Mouse (Mus musculus): ENCODE data around the gene Mon1a.

The Mon1a gene

DNA sequence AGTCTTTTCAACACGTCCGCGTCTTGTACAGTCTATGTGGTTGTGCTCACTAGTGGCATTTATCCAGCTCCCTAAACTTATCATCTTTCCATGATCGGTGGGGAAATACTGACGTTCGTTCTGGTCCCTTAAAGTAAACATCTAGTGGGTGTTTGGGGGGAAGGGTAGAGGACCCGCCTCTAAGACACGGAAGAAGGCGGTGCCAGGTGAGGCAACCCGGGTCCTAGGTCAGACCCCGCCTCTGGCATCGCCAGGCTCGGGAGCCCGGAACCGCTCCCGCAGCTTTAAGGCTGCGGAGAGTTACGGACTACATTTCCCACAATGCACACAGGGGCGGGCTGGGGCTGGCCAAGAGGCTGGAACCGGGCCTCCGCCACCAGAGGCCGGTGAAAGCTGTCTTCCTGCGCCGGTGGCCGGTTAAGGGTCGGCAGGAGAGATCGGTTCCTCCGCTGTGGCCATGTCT is at the start of gene Mon1a:
Gene Mon1a (plus strand): TSS at position 348 of the 463 bp plus-strand sequence.
- DNase-seq, result peak; percentile 94

DNA sequence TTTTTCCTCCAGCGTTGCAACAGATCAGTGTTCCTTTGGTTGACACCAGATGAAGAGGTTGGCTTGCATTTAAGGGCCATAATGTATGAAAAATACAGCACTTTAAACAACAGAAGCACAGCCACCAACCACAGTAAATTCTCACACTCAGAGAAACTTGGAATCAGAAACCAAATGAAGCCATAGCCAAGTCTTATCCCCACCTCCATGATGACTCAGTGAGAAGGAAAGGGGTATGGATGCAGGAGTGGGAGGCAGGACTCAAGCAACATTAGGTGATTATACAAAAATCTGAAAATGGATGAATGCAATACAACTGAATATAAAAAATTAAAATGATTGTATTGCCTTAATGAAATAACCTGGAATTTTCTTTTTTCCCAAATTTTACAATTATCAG is 49.1 kb upstream of the Mon1a start:
- no peak for DNase-seq

- no peak for DNase-seq
These were observed 45.2 kb upstream of the Mon1a start for GRCm38 (mm10) chr9:107842709-107843108.

GRCm38 (mm10) chr9:107848922-107849321 is 39.0 kb upstream of the Mon1a start:
- DNase-seq, result no peak

GRCm38 (mm10) chr9:107858343-107858742 is 29.6 kb upstream of the Mon1a start:
- DNase-seq, result no peak

DNA sequence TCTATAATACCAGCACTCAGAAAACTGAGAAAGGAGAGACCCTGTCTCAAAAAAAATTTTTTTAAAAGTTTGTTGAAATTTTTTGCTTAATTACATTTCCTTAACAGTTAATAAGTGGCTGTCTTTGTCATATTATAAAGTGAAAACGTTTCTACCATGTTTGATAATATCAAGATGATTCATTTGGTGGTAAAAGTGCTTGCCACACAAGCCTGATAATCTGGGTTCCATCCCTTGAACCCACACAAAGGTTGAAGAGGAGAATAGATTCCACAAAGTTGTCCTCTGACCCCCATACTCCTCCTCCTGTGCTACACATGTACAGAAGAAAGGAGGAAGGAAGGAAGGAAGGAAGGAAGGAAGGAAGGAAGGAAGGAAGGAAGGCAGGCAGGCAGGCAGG is 23.5 kb upstream of the Mon1a start:
- DNase-seq, result no peak

GRCm38 (mm10) chr9:107866081-107866480 is 21.9 kb upstream of the Mon1a start:
- no peak for DNase-seq

DNA sequence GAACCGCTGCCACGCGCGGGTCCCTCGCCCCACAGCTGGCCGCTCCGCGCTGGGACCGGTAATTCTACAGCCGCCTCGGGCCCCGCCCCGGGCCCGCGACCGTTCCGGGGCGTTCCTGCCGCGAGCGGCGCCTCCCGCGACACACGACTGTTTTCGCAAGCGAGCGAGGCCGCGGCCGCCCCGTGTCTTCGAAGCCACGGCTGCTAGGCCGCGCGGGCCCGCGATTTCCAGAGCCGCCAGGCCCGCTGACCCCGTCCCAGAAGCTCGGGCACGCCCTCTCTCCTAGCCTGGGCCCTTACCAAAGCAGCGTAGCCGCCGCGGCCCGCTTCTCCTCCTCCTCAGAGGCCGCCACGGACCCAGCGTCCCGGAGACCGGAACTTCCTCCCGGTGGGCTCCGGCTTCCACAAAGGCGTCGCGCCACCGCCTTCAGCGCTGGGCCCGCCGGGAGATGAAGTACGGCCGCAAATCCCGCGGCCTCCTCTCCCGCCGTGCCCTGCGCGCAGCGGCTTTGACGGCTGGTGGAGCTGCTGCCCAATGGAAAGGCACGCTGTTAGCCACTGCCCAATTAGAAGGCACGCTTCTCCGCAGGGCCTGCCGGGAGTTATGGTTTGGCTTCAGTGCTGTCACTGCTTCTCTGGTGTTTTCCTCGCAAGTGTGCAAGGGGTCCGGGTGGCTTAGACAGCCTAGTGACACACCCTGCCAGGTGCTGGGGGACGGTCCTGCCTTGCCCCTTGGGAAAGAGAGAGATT is 15.4 kb upstream of the Mon1a start:
- peak; percentile 97 for DNase-seq

DNA sequence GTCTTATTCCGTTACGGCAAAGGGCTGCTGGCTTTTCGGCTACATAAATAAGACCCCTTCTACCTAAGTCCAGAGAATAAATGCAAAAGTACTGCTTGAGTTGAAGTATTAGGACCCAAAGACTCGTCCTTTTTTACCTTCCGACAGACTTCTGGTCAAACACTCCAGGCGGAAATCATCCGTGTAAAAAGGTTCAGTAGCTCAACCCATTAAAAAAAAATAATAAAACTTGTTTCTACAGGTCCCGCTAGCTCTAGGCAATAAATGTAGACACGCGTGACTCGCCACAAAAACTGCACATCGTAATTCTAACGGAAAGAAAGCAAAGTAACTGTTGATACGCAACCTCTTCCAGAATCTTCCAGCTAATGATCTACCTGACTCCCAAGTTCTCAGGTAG is 14.8 kb upstream of the Mon1a start, which contains the start of gene Rbm6:
Gene Rbm6 (minus strand): TSS at position 101 of the 400 bp plus-strand sequence.
- no peak for DNase-seq

DNA sequence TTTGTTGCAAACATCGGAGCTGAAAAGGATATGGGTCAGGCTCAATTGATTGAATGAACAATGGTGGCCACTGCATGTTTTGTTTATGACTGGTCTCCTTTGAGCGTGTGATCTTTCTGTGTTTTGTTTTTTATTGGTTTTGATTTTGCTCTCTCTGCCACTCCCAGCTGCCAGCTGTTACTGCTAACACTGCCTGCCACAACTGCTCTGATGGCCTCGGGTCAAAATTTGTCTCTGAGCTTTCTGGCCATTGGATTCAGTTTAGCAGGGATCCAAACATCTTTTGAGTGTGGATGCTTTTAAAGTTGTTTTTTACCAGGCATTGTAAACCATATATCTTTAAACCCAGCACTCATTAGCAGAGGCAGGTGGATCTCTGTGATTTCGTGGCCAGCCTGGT is 7.5 kb upstream of the Mon1a start:
- DNase-seq, result no peak

GRCm38 (mm10) chr9:107888267-107888850 is 408 bp downstream of the Mon1a start:
- no peak for DNase-seq

DNA sequence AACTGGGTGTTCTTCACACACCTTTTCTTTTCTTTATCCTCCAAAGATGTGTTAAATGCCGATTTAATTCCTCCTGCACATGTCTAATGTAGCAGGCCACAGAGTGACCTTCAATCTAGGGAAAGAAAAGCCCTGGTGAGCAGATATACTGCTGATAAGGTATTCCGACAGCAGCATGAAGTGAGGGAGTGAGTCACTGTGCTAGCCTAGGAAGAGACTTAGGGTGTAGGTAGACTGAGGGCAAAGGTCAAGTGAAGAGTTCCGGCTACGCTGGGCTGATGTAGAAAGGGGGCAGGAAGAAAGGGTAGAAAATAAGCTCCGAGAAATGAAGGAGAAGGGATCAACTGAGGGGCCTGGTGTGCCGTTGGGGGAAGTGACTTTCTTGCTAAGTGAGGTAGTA is 2.3 kb downstream of the Mon1a start:
- DNase-seq, result no peak

GRCm38 (mm10) chr9:107891023-107891422 is 3.1 kb downstream of the Mon1a start:
- DNase-seq, result no peak

DNA sequence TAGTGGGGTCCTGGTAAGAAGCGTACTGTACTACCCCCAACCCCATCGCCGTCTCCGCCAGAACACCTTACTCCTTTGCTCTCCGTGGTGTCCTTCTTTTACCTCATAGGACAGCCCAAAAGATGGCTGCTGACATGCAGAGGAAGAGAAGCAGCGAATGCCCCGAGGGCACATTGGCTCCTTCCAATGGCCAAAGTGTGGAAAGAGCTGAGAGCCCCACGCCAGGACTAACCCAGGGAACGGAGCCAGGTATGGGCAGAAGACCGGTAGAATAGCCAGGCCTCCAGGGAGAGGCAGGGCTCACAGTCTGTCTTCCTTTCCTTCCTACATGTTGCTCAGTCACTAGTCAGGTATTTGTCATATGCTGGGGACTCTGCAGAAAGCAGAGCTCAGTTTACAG is 10.6 kb downstream of the Mon1a start:
- no peak for DNase-seq

GRCm38 (mm10) chr9:107899855-107900254 is 11.9 kb downstream of the Mon1a start:
- DNase-seq, result no peak

DNA sequence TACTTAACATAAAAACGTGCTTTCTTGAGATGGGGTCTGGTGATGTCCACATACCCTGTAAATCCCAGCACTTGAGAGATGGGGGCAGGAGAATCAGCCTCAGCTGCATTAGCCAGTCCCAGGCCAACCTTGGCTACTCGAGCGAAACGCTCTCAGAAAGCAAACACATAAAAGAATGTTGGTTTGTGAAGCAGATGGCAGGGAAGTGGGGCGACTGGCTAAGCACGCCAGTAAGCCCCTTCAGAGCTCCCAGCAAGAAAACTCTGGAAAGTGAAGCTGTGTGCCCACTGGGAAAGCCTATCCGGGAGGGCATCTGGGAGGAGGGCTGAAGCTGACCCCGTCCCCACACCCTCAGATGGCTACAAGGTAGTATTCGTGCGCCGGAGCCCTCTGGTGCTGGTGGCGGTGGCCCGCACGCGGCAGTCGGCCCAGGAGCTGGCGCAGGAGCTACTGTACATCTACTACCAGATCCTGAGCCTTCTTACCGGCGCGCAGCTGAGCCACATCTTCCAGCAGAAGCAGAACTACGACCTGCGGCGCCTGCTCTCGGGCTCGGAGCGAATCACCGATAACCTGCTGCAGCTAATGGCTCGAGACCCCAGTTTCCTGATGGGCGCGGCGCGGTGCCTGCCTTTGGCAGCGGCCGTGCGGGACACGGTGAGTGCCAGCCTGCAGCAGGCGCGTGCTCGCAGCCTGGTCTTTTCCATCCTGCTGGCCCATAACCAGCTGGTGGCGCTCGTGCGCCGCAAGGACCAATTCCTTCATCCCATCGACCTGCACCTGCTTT is 13.1 kb downstream of the Mon1a start:
- peak; percentile 74 for DNase-seq

GRCm38 (mm10) chr9:107901627-107901914 is 13.6 kb downstream of the Mon1a start:
- no peak for DNase-seq

DNA sequence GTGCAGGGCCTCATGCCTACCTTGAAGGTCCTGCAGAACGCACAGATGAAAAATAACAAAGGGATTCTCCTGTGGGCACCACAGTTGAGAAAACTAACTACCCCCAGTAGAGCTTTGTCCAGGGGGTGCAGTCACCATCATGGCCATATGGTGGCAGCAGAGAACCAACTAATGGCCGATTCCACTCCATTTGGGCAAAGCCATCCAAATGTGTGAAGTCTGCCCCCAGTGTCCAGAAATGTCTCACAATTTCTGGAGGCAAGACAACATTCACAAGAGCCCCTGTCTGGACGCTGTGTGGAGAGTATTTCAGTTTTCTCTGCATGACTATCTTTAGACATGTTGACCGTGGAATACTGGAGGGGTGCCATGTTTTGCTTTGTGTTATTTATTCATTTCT is 16.8 kb downstream of the Mon1a start:
- peak; percentile 71 for DNase-seq

DNA sequence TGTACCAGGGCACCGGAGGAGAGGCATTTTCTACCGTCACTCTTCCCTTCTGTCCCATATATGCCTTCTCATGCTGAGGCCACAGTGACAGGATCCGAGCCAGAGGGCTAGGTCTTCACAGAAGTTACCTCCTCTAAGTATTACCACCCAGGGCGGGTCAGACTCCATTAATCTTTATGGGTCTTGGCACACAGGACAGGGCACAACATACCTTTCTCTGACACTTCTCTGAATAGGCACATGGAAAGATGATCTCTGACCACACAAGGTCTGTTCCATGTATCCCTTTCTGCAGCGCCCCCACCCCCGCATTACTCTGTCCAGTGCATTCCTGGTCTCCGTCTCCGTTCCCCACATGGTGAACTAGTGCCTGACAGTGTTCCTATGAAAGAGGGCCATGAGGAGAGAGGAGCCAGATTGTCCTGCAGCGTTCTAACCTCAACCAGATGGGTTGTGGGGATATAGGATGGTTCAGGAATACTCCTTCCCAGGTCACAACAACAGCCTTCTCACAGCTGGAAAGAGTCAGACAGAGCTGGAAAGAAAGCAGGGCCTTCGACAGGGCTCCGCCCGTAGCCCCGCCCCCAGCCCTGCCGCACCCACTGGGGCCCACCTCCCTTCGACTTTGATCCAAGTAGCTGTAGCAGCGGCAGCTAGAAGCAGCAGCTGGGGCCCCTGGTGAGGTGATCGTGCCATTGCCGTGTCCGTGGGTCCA is 18.5 kb downstream of the Mon1a start, which contains the start of gene Mst1r:
Gene Mst1r (plus strand): TSS at position 622 of the 715 bp plus-strand sequence.
- no peak for DNase-seq

DNA sequence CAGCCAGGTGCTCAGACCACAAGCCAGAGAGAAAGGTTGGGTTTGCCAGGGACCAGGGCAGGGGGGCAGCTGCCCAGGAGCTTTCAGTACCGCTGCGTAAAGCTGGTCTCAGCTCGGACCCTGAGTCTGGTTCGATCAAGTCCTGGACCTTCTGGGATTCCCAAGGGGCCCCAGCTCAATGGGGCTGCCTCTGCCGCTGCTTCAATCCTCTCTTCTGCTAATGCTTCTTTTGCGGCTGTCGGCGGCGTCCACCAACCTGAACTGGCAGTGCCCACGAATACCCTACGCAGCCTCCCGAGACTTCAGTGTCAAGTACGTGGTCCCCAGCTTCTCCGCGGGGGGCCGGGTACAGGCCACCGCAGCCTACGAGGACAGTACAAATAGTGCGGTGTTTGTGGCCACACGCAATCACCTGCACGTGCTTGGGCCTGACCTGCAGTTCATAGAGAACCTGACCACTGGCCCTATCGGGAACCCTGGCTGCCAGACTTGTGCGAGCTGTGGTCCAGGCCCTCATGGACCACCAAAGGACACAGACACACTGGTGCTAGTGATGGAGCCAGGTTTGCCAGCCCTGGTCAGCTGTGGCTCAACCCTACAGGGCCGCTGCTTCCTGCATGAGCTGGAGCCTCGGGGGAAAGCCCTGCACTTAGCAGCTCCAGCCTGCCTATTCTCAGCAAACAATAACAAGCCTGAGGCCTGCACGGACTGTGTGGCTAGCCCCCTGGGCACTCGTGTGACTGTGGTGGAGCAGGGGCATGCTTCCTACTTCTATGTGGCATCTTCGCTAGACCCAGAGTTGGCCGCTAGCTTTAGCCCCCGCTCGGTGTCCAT is 19.2 kb downstream of the Mon1a start:
- DNase-seq, result no peak

DNA sequence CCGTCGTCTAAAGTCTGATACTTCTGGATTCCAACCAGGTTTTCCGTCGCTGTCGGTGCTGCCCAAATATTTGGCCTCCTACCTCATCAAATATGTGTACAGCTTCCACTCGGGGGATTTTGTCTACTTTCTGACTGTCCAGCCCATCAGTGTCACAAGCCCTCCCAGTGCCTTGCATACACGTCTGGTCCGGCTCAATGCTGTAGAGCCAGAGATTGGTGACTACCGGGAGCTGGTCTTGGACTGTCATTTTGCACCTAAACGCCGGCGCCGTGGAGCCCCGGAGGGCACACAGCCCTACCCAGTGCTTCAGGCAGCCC is 19.8 kb downstream of the Mon1a start:
- no peak for DNase-seq

- no peak for DNase-seq
These were observed 20.6 kb downstream of the Mon1a start for GRCm38 (mm10) chr9:107908410-107909158.

Measured in layer of hippocampus, adult 9-11 months (tissue).